Mouse (Mus musculus): ENCODE measurements around the gene Arhgef6. TPM values are rescaled to one million over a fixed set of nuclear protein-coding genes. Genes with fewer than 3 reads are reported as not detected.

The Arhgef6 gene
- polyA plus RNA-seq (2012; rRNA removed) (3.2 and 4.7 TPM in 2 replicates), polyA plus RNA-seq (2014; fragmentation: Nextera tagmentation; extraction: Ambion mirVana) (5.1 and 7.0 TPM in 2 replicates)

DNA sequence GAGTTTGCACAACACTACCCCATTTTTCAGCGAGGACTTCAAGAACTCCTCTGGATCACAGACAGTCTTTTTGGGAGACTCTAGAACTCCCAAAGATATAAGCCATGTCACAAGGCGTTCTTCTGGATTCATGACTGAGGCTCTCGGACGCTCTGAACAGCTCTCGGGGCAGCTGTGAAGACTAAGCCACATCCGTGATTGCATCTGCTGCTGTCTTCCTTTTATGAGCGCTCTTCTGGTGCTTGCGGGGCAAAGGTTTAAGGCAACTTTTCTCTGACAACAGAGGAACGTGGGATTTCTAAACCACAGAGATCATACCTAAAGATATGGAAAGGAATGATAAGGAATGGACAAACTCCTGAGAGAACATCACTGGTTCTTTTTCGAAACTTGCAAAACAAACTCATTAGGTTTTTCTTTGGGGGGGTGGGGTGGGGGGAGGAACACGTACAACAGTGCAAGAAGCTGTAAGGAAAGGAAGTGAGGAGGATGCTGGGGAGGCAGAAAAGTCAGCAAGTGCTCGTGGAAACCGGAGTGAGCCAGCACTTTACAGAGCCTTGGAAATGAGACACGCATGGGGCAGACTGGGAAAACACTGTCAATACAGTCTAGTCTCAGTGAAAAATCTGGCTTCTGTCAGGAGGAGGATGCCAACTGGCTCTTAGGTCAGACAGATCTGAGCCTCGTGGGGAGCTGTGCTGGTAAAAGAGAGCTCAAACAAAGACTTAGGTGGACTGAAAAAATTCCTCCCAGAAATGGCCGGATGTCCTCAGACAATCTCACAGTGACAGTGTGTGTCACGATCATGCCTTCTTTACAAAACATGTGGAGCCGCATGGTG is at the start of gene Arhgef6:
Gene Arhgef6 (minus strand): TSS at position 359 of the 841 bp plus-strand sequence.
- 0 out of 2 replicates have a peak within 1 kb of the TSS, but pooled peaks have one; percentile 11 for H3K4me2 ChIP-seq (ENCODE audit: low read depth)
- H3K4me3 ChIP-seq (ENCODE audit: insufficient read depth in 1 of 2, low read depth in 2 of 2, low read length in 2 of 2) = 0 out of 4 replicates have a peak within 1 kb of the TSS, but pooled peaks of 1 of the 2 experiments have one; percentile 9
- DNase-seq (ENCODE audit: low read depth in 3 of 3, low spot score in 3 of 3) = no peak
- WGBS (ENCODE audit: insufficient replicate concordance) = 24% methylated on average over 18 of the region's 18 CpGs
- H3K9ac ChIP-seq (replicated peaks) = no peak within 1 kb of the TSS
- H3K27me3 ChIP-seq (ENCODE audit: control insufficient read depth, insufficient read depth, low read length) = no peaks in the 10 kb centered on the region
- 0 out of 4 replicates have a peak, but pooled peaks cover 0 to 2% of the 10 kb centered on the region in 2 experiments for H3K4me1 ChIP-seq (replicated peaks; ENCODE audit: control insufficient read depth in 2 of 2, insufficient read depth in 2 of 2, low read length in 1 of 2)
- ATAC-seq (ENCODE audit: insufficient read depth) = no peak
- no peak for TF ChIP-seq EP300 (IDR thresholded peaks at IDR 0.05; ENCODE audit: low read depth)
- no peak for TF ChIP-seq CTCF (IDR thresholded peaks at IDR 0.05; ENCODE audit: low read depth)
- H3K9me3 ChIP-seq (ENCODE audit: control insufficient read depth, low read length) = no peaks in the 10 kb centered on the region
- no peaks in the 10 kb centered on the region for H3K36me3 ChIP-seq (replicated peaks; ENCODE audit: control insufficient read depth, insufficient read depth, low read depth)
- no peak within 1 kb of the TSS for H3K27ac ChIP-seq

DNA sequence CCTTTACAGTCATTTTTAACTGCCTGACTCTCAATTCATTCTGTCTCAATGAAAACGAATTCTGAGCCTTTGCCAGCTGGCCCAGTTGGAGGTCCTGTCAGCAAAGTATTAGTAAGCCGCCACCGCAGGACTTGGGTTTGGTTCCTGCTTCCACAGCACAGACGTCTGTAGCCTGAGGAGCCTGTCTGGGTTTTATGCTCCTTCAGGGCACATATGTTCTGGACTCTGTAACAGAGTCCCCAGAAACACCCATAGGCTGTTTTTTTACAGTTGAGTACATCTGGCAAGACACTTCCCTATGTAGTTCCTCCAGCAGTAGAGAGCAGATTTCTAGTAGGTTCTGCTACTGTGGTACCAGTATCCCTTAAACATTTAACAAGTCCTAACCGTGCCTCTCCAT is 42.4 kb upstream of the Arhgef6 start:
- H3K9ac ChIP-seq (replicated peaks) = no peak overlapping the region
- H3K36me3 ChIP-seq (replicated peaks; ENCODE audit: control insufficient read depth, insufficient read depth, low read depth) = peaks cover 33% of the 10 kb centered on the region
- H3K4me1 ChIP-seq (replicated peaks; ENCODE audit: control insufficient read depth in 2 of 2, insufficient read depth in 2 of 2, low read length in 1 of 2) = no peaks in the 10 kb centered on the region
- WGBS (ENCODE audit: insufficient replicate concordance) = 75% methylated on average over 5 of the region's 5 CpGs
- H3K27ac ChIP-seq = no peak overlapping the region
- DNase-seq (ENCODE audit: low read depth in 3 of 3, low spot score in 3 of 3) = no peak
- no peak overlapping the region for H3K4me2 ChIP-seq (ENCODE audit: low read depth)
- no peak for TF ChIP-seq EP300 (IDR thresholded peaks at IDR 0.05; ENCODE audit: low read depth)
- no peak for TF ChIP-seq CTCF (IDR thresholded peaks at IDR 0.05; ENCODE audit: low read depth)
- no peak for ATAC-seq (ENCODE audit: insufficient read depth)
- no peaks in the 10 kb centered on the region for H3K9me3 ChIP-seq (ENCODE audit: control insufficient read depth, low read length)
- H3K27me3 ChIP-seq (ENCODE audit: control insufficient read depth, insufficient read depth, low read length) = no peaks in the 10 kb centered on the region
- no peak overlapping the region for H3K4me3 ChIP-seq (ENCODE audit: insufficient read depth in 1 of 2, low read depth in 2 of 2, low read length in 2 of 2)

DNA sequence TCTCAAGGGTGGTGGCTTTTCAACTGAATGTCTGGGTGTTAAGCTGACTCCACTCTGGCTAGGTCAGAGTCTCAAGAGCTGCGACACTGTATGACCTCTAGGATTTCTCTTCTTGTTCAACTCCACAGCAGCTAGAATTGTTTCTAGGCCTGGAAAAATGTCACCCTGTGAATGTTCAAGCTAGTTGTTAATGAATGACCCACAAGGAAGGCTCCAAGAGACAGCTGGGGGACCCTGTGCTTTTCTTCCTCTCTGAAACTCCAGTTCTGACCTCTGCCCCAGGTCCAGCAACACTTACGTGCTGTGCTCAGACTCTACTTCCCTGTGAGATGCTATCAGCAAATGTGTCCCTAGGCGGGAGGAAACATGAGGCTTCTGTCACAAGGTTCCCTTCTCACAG is 40.0 kb upstream of the Arhgef6 start:
- no peak overlapping the region for H3K4me2 ChIP-seq (ENCODE audit: low read depth)
- no peak for ATAC-seq (ENCODE audit: insufficient read depth)

DNA sequence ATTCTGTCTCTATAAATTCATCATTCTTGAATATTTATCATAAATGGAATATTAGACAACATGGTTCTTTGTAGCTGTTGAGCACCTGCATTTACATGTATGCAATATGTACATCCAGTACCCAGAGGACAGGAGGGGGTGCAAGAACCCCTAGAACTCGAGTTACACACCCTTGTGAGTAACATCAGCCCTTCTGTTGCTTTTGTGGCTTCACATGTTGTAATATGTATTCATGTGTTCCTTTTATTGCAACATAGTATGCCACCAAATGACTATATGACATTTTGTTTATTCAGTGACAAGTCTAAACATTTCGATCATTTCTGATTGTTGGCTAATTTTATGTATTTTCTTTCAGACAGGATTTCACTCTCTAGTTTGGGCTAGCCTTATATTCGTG is 38.6 kb upstream of the Arhgef6 start:
- Histone ChIP-seq H3K27ac (no peak overlapping the region), H3K4me2 (ENCODE audit: low read depth) (no peak overlapping the region), H3K4me3 (ENCODE audit: insufficient read depth in 1 of 2, low read depth in 2 of 2, low read length in 2 of 2) (no peak overlapping the region), H3K4me1 (replicated peaks; ENCODE audit: control insufficient read depth in 2 of 2, insufficient read depth in 2 of 2, low read length in 1 of 2) (peaks cover 8 to 20% of the 10 kb centered on the region in 2 experiments), H3K36me3 (replicated peaks; ENCODE audit: control insufficient read depth, insufficient read depth, low read depth) (peaks cover 14% of the 10 kb centered on the region), H3K9ac (replicated peaks) (no peak overlapping the region), H3K9me3 (ENCODE audit: control insufficient read depth, low read length) (no peaks in the 10 kb centered on the region), H3K27me3 (ENCODE audit: control insufficient read depth, insufficient read depth, low read length) (no peaks in the 10 kb centered on the region)
- 53% methylated on average over 3 of the region's 3 CpGs for WGBS (ENCODE audit: insufficient replicate concordance)
- TF ChIP-seq EP300 (IDR thresholded peaks at IDR 0.05; ENCODE audit: low read depth) (no peak), CTCF (IDR thresholded peaks at IDR 0.05; ENCODE audit: low read depth) (no peak)
- DNase-seq (ENCODE audit: low read depth in 3 of 3, low spot score in 3 of 3) (no peak), ATAC-seq (ENCODE audit: insufficient read depth) (no peak)

More for the DNA sequence above, 40.0 kb upstream of the Arhgef6 start:
- Histone ChIP-seq H3K9ac (replicated peaks) (no peak overlapping the region), H3K36me3 (replicated peaks; ENCODE audit: control insufficient read depth, insufficient read depth, low read depth) (peaks cover 14% of the 10 kb centered on the region), H3K27ac (no peak overlapping the region), H3K27me3 (ENCODE audit: control insufficient read depth, insufficient read depth, low read length) (no peaks in the 10 kb centered on the region), H3K4me1 (replicated peaks; ENCODE audit: control insufficient read depth in 2 of 2, insufficient read depth in 2 of 2, low read length in 1 of 2) (peaks cover 0 to 7% of the 10 kb centered on the region in 2 experiments; a peak in 3 of 4 replicates), H3K9me3 (ENCODE audit: control insufficient read depth, low read length) (no peaks in the 10 kb centered on the region), H3K4me3 (ENCODE audit: insufficient read depth in 1 of 2, low read depth in 2 of 2, low read length in 2 of 2) (no peak overlapping the region)
- TF ChIP-seq CTCF (IDR thresholded peaks at IDR 0.05; ENCODE audit: low read depth) = no peak
- no peak for TF ChIP-seq EP300 (IDR thresholded peaks at IDR 0.05; ENCODE audit: low read depth)
- no peak for DNase-seq (ENCODE audit: low read depth in 3 of 3, low spot score in 3 of 3)
- WGBS (ENCODE audit: insufficient replicate concordance) = 67% methylated on average over 3 of the region's 3 CpGs

DNA sequence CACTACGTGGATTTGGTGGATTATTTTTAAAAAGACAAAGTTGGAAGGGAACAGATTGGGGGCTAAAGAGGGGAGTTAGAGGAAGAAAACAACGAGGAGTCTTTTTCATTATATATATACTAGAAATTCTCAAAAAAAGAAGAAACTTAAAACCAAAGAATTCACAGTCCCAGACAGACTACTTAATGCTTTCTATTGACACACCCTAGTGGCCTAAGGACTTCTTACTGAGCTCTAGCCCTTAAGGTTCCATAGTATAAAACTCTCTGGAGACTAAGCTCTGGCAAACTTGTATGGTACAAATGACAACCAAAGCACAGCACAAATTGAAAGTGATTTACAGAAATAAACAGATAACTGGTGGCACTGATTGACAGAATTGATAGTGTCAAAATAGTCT is 35.5 kb upstream of the Arhgef6 start:
- Histone ChIP-seq H3K9ac (replicated peaks) (peak overlapping the region; percentile 47), H3K27ac (peak overlapping the region; percentile 78), H3K9me3 (ENCODE audit: control insufficient read depth, low read length) (no peaks in the 10 kb centered on the region), H3K4me3 (ENCODE audit: insufficient read depth in 1 of 2, low read depth in 2 of 2, low read length in 2 of 2) (no peak overlapping the region), H3K36me3 (replicated peaks; ENCODE audit: control insufficient read depth, insufficient read depth, low read depth) (peaks cover 10% of the 10 kb centered on the region), H3K4me1 (replicated peaks; ENCODE audit: control insufficient read depth in 2 of 2, insufficient read depth in 2 of 2, low read length in 1 of 2) (peaks cover 15 to 29% of the 10 kb centered on the region in 2 experiments), H3K4me2 (ENCODE audit: low read depth) (peak overlapping the region; percentile 53), H3K27me3 (ENCODE audit: control insufficient read depth, insufficient read depth, low read length) (no peaks in the 10 kb centered on the region)
- TF ChIP-seq EP300 (IDR thresholded peaks at IDR 0.05; ENCODE audit: low read depth) (no peak), CTCF (IDR thresholded peaks at IDR 0.05; ENCODE audit: low read depth) (no peak)
- WGBS (ENCODE audit: insufficient replicate concordance) = 51% methylated on average over 2 of the region's 2 CpGs
- DNase-seq (ENCODE audit: low read depth in 3 of 3, low spot score in 3 of 3) = no peak
- ATAC-seq (ENCODE audit: insufficient read depth) = peak; percentile 53; the same call in 1 of the 2 replicates
